Mouse (Mus musculus) lung, adult 2 months (tissue): ENCODE measurements around the gene Stk11.

Experiments used
- CTCF ChIP-seq: fragments of 200-500 bp; IDR thresholded peaks from 2 replicates; pipeline ENCODE4 v1.5.1; 2011; ENCODE audit warnings: mild to moderate bottlenecking, low read length, control low read depth; ENCODE audit not compliant: insufficient read depth
- POLR2A ChIP-seq: fragments of 200-500 bp; IDR thresholded peaks from 2 replicates; pipeline ENCODE4 v1.6.1; 2011; ENCODE audit warnings: low read depth, mild to moderate bottlenecking, control low read depth, low read length, borderline replicate concordance; ENCODE audit errors: extremely low read depth

- no peak for TF ChIP-seq POLR2A
- no peak for TF ChIP-seq CTCF
Measured at GRCm38 (mm10) chr10:80135641-80136040, 20.0 kb downstream of the Stk11 start.
